Mouse (Mus musculus) erythroblast, embryonic 14.5 days (primary cell): ENCODE results near the gene Cdkl3.

Source experiments
- GATA1 ChIP-seq: IDR thresholded peaks from 2 replicates; pipeline ENCODE4 v1.6.1; 2012; ENCODE audit warnings: low read length, inconsistent platforms, mixed read lengths
- TAL1 ChIP-seq: IDR thresholded peaks from 3 replicates; pipeline ENCODE4 v1.6.1; 2012; ENCODE audit warnings: low read length, inconsistent platforms, mixed read lengths

- TF ChIP-seq GATA1 (no peak), TAL1 (no peak)
Observed at GRCm38 (mm10) chr11:52117156-52117555, 113.1 kb downstream of the Cdkl3 start.
